Mouse (Mus musculus) midbrain, embryonic 13.5 days (tissue): Measurements from ENCODE around the gene Agpat3. TPM values are rescaled to one million over a fixed set of nuclear protein-coding genes. Genes with fewer than 3 reads are reported as not detected.
"Not testable (repeated sequence)": the region's sequence is repeated elsewhere in the genome, so short reads cannot be mapped to it uniquely, and the experiment has no call there.

Source experiments
- ATAC-seq: fragments of 200-750 bp; cut with Nextera tagmentation; 2 replicates; pipeline ENCODE4 v1.8.0; 2017; ENCODE audit warnings: mild to moderate bottlenecking, moderate TSS enrichment, moderate library complexity
- H3K27ac ChIP-seq: fragments of 300-500 bp; sonication (generic); 2 replicates; pipeline ENCODE4 v1.5.1; 2015; ENCODE audit warnings: inconsistent platforms, mild to moderate bottlenecking, moderate library complexity
- H3K27me3 ChIP-seq: fragments of 300-500 bp; sonication (generic); 2 replicates; pipeline ENCODE4 v1.6.1; 2015; ENCODE audit warnings: mild to moderate bottlenecking, inconsistent platforms
- H3K36me3 ChIP-seq: fragments of 300-500 bp; sonication (generic); 2 replicates; pipeline ENCODE4 v1.6.1; 2015; ENCODE audit warnings: mild to moderate bottlenecking, inconsistent platforms
- H3K4me1 ChIP-seq: fragments of 300-500 bp; sonication (generic); replicated peaks from 2 replicates; pipeline ENCODE4 v1.6.1; 2015; ENCODE audit warnings: inconsistent platforms
- H3K4me2 ChIP-seq: fragments of 300-500 bp; sonication (generic); replicated peaks from 2 replicates; pipeline ENCODE4 v1.6.1; 2015; ENCODE audit warnings: moderate library complexity, mild to moderate bottlenecking, inconsistent platforms
- H3K4me3 ChIP-seq: fragments of 300-500 bp; sonication (generic); replicated peaks from 2 replicates; pipeline ENCODE4 v1.5.1; 2015; ENCODE audit warnings: mild to moderate bottlenecking, inconsistent platforms
- H3K9ac ChIP-seq: fragments of 300-500 bp; sonication (generic); replicated peaks from 2 replicates; pipeline ENCODE4 v1.6.1; 2015; ENCODE audit warnings: mild to moderate bottlenecking, inconsistent platforms
- H3K9me3 ChIP-seq: fragments of 300-500 bp; sonication (generic); 2 replicates; pipeline ENCODE4 v1.6.1; 2016; ENCODE audit warnings: mild to moderate bottlenecking, inconsistent platforms
- WGBS: fragments of 180-500 bp; shearing (Covaris S2); methylation state at CpG from one replicate; pipeline ENCODE4 v1.1.7; 2015; 5-methylcytosine and 5-hydroxymethylcytosine counted together
- polyA plus RNA-seq: library from polyadenylated mRNA; unstranded; fragments of >200 nt; fragmentation: Nextera tagmentation; extraction: Ambion mirVana; gene quantifications from 2 replicates; pipeline ENCODE4 v1.2.1, GENCODE M21; 2015

The Agpat3 gene
- polyA plus RNA-seq, 1 experiment from 2014 or later = 50.9 TPM

DNA sequence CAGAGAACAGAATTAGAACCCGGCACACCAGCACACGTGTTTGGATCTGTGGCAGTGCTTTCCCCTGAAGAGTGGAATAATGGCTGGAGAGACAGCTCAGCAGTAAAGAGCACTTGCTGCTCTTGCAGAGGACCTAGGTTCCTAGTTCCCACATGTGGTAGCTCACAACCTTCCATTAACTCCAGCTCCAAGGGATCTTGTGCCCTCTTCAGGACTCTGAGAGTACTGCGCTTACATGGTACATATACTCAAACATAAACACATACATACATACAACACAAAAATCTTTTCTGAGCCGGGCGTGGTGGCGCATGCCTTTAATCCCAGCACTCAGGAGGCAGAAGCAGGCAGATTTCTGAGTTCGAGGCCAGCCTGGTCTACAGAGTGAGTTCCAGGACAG lies 26.2 kb upstream of the Agpat3 start:
- H3K27ac ChIP-seq = no peak overlapping the region
- no peak for ATAC-seq
- no peaks in the 10 kb centered on the region for H3K4me1 ChIP-seq
- no peak overlapping the region for H3K4me3 ChIP-seq
- no peaks in the 10 kb centered on the region for H3K27me3 ChIP-seq
- H3K36me3 ChIP-seq = no peaks in the 10 kb centered on the region
- no peak overlapping the region for H3K4me2 ChIP-seq
- no peak overlapping the region for H3K9ac ChIP-seq
- peaks cover 6% of the 10 kb centered on the region; the same call in 1 of the 2 replicates for H3K9me3 ChIP-seq
- whole genome bisulfite sequencing = 94% methylated on average over 7 of the region's 7 CpGs

DNA sequence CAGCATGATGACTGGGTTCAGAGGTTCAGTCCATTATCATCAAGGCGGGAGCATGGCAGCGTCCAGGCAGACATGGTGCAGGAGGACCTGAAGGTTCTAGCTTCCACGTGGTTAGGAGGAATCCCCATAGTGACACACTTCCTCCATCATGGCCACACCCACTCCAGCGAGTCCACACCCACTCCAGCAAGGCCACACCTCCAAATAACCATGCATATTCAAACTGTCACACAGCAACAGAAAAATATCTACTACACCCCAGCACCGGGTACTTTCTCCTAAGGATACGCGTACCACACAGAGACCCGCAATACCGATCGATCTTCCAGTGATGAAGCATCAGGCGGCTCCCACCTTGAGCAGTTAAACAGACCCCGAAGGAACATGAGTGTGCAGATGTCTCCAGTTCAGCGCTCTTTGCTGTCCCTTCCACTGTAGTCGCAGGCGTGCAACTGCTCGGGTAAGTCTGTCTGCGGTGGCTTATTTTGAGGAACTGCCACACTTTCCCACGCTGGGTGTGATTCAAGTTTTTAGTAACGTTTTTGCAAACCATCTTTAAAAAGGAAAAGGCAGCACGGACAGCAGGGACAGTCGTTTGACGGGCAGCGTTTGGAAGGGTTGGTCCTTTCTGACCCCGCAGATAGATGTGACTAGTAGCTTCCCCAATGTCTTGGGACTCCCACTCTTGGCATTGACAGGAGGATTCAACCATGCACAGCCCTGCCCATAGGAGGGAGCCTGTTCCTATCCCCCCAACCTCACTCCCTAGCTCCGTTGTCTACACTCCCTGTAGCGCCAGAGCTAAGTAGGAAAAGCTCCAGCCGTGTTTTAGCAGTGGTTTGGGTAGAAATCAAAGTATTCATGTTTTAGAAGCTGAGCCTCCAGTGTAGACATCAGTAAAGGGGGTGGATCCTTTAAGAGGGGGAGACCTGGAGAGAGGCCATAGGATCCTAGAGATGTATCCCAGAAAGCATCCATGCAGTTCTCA lies 20.7 kb upstream of the Agpat3 start:
- no peaks in the 10 kb centered on the region for H3K36me3 ChIP-seq
- no peak overlapping the region for H3K27ac ChIP-seq
- H3K4me1 ChIP-seq = 0 out of 2 replicates have a peak, but pooled peaks cover 3% of the 10 kb centered on the region
- no peak for ATAC-seq
- H3K27me3 ChIP-seq = no peaks in the 10 kb centered on the region
- no peak overlapping the region for H3K9ac ChIP-seq
- H3K9me3 ChIP-seq = no peaks in the 10 kb centered on the region
- WGBS = 67% methylated on average over 27 of the region's 27 CpGs
- no peak overlapping the region for H3K4me2 ChIP-seq
- no peak overlapping the region for H3K4me3 ChIP-seq

DNA sequence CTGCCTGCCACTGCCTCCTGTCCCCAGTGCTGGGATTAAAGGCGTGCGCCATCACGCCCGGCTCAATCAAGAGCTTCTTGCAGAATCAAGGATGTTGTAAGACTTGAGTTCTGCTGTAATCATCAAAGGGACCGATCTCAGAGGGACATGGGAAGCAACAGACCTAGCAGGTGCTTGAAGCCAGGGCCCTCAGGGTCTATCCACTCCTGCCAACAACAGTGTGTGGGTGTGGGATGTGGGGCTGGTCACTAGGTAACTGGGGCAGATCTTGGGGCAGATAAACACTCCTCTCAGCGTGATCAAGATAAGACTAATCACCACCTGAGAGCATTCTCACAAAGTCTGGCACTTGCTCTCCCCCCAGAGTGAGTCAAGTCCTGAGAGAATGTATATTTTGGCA lies 19.5 kb upstream of the Agpat3 start:
- Histone ChIP-seq H3K27ac (no peak overlapping the region), H3K27me3 (no peaks in the 10 kb centered on the region), H3K9ac (no peak overlapping the region), H3K4me2 (no peak overlapping the region), H3K9me3 (no peaks in the 10 kb centered on the region), H3K36me3 (no peaks in the 10 kb centered on the region), H3K4me3 (no peak overlapping the region), H3K4me1 (0 out of 2 replicates have a peak, but pooled peaks cover 4% of the 10 kb centered on the region)
- 88% methylated on average over 6 of the region's 6 CpGs for WGBS
- no peak for ATAC-seq

DNA sequence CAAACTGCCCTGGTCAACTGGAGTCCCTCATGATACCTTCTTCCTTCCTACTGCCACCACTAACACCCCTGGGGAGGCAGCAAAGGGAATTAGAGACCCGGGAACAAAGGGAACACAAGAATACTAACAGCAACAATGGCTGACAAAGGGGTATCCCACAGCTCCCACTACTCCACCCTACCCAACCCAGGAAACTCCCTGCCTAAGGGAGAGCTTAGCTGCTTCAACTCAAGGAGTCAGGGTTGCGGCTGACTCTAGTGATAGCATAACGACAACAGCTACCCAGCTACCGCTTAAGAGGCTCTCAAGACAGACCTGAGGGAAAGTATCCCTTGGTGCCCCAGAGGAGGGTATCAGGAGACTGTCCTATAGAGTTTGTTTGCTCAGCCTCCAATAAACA lies 15.3 kb upstream of the Agpat3 start:
- Histone ChIP-seq H3K9me3 (no peaks in the 10 kb centered on the region), H3K4me2 (no peak overlapping the region), H3K27me3 (no peaks in the 10 kb centered on the region), H3K4me3 (no peak overlapping the region), H3K4me1 (0 out of 2 replicates have a peak, but pooled peaks cover 4% of the 10 kb centered on the region), H3K36me3 (no peaks in the 10 kb centered on the region), H3K27ac (no peak overlapping the region), H3K9ac (no peak overlapping the region)
- WGBS = 36% methylated on average over 4 of the region's 4 CpGs
- ATAC-seq = no peak

DNA sequence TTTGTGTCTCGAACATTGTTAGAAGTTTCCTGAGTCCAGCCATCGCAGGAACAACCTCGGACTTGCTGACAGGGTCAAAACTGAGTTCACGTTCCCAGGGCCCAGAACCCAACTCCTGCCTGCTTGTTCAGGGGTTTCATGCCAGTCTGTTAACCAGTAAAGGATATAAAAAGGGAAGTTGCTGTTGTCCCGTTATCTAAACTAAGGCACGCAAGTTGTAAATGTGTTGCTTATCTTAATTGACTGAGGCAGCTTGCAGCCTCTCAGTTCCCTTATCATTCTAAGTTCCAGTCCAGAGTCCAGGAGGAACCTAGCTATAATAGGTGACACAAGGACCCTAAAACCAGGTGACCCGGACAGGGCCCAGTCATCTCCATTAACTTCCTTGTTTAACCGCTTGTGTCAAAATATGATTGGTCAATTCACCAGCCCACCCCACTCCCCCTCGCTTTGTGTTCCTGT lies 14.6 kb upstream of the Agpat3 start:
- Histone ChIP-seq H3K4me1 (0 out of 2 replicates have a peak, but pooled peaks cover 4% of the 10 kb centered on the region), H3K4me3 (no peak overlapping the region), H3K4me2 (no peak overlapping the region), H3K27ac (no peak overlapping the region), H3K27me3 (no peaks in the 10 kb centered on the region), H3K36me3 (no peaks in the 10 kb centered on the region), H3K9me3 (no peaks in the 10 kb centered on the region), H3K9ac (no peak overlapping the region)
- no peak for ATAC-seq
- WGBS = 83% methylated on average over 9 of the region's 9 CpGs

DNA sequence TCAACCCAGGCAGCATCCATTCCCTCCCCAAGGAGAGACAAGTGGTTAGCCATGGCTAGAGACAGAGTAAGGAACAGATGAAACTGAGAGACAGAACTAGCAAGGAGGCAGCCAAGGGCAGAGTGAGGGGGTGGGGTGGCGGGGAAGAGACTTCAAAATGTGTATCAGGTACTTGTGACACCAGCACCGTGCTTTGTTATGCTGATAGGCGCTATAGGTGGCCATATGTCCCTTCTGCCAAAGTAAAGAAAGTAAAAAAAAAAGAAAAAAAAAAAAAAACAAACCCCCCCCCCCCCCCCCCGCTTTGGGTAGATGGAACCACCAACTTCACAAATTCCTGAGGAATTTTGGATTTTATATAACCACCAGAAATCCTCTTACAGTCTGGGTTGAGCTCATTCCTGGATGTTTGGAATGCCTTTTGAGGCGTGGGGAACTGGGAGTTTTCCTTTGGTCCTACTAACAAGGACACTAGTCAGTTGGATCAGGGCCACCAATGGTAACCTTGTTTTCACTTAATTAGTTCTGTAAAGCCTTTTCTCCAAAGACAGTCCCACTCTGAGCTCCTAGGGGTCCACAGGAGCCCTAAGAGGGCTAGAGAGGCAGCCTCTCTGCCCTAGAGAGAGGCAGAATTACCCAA lies 14.0 kb upstream of the Agpat3 start:
- H3K9ac ChIP-seq = no peak overlapping the region
- 0 out of 2 replicates have a peak, but pooled peaks cover 4% of the 10 kb centered on the region for H3K4me1 ChIP-seq
- H3K27me3 ChIP-seq = no peaks in the 10 kb centered on the region
- ATAC-seq = no peak
- 41% methylated on average over 4 of the region's 5 CpGs for WGBS
- H3K9me3 ChIP-seq = no peaks in the 10 kb centered on the region
- H3K4me3 ChIP-seq = no peak overlapping the region
- no peak overlapping the region for H3K27ac ChIP-seq
- no peaks in the 10 kb centered on the region for H3K36me3 ChIP-seq
- no peak overlapping the region for H3K4me2 ChIP-seq

DNA sequence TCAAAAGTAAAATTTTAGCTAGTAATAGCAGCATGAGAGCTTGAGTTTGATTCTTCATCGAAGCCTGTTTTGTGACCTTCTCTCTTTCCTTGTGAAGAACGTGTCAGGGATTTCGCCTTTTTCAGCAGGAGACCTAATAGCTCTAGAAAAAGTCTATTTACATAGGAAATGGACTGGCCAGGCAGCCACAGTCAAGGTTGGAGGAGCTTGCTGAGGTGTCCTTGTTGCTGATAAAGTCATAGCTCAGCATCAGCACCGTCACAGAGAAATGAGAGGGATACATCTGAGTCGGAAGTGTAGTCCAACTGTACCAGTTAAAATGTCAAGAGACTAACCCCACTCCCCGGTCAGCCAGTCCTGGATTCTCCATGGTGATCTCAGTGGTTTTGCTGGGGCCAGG lies 13.3 kb upstream of the Agpat3 start:
- H3K4me3 ChIP-seq = no peak overlapping the region
- no peaks in the 10 kb centered on the region for H3K36me3 ChIP-seq
- H3K4me1 ChIP-seq = 0 out of 2 replicates have a peak, but pooled peaks cover 4% of the 10 kb centered on the region
- H3K9me3 ChIP-seq = no peaks in the 10 kb centered on the region
- H3K27ac ChIP-seq = no peak overlapping the region
- no peak overlapping the region for H3K4me2 ChIP-seq
- H3K9ac ChIP-seq = no peak overlapping the region
- WGBS = 82% methylated on average over 6 of the region's 6 CpGs
- no peak for ATAC-seq
- no peaks in the 10 kb centered on the region for H3K27me3 ChIP-seq

DNA sequence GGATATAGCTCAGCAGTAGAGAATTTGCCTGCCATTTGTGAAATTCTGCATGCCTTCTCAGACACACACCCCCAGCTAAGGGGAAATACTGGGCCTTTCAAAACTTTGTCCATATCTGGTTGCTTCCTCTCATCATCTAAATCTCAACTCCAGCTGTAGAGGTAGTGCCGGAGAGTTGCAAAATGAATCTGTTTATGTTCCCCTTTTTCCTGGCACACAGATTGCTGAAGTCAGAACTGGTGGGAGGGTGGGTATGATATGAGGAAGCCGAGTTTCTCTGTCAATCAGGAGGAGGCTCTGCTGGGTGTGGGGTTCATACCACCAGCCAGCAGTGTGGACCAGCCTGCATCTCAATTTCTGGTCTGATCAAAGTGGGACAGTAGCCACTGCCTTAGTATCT lies 11.8 kb upstream of the Agpat3 start:
- Histone ChIP-seq H3K36me3 (no peaks in the 10 kb centered on the region), H3K9ac (no peak overlapping the region), H3K27ac (no peak overlapping the region), H3K4me3 (no peak overlapping the region), H3K4me1 (0 out of 2 replicates have a peak, but pooled peaks cover 4% of the 10 kb centered on the region), H3K4me2 (no peak overlapping the region), H3K27me3 (no peaks in the 10 kb centered on the region), H3K9me3 (no peaks in the 10 kb centered on the region)
- no peak for ATAC-seq
- WGBS = 79% methylated on average over 2 of the region's 2 CpGs

DNA sequence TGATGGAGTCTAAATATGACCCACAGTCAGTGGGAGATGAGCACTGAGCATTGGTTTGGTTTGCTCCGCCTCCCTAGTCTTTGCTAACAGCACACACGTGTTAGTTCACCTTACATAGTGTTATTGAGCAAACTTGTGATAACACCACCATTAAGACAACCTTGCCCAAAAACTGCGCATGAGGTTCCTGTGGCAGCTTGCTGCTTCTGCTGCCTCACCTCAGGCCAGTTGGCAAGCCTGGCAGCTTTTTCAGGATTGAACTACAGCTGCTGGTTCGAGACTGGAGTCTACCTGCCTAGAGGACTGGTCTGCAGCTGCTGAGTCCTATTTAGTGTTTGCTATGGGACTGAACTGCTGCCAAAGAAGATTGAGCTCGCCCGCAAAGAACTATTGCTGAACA lies 11.1 kb upstream of the Agpat3 start:
- WGBS = 94% methylated on average over 6 of the region's 6 CpGs
- no peak overlapping the region for H3K4me2 ChIP-seq
- 0 out of 2 replicates have a peak, but pooled peaks cover 4% of the 10 kb centered on the region for H3K4me1 ChIP-seq
- H3K4me3 ChIP-seq = no peak overlapping the region
- no peaks in the 10 kb centered on the region for H3K27me3 ChIP-seq
- H3K9ac ChIP-seq = no peak overlapping the region
- H3K9me3 ChIP-seq = no peaks in the 10 kb centered on the region
- H3K36me3 ChIP-seq = no peaks in the 10 kb centered on the region
- no peak overlapping the region for H3K27ac ChIP-seq
- no peak for ATAC-seq

DNA sequence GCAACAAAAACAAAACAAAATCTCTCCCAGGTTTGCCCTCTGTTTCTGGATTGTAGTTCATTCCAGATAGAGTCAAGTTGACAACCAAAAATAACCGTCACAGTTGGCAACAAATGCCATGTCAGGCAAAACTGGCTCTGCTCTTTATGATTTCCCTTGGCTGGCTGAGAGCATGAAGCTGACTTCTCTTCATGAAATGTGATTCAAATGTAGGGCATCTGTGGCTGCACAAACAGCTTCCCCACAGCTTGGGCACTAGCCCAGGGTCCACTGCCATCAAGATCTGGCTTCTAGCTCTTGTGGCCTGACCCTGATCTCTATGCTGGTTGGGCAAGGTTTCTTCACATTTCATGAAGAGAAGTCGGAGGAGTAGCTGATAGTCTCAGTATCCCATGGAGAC lies 9.7 kb upstream of the Agpat3 start:
- no peak for ATAC-seq
- WGBS = 79% methylated on average over 2 of the region's 2 CpGs
- no peaks in the 10 kb centered on the region for H3K9me3 ChIP-seq
- no peaks in the 10 kb centered on the region for H3K27me3 ChIP-seq
- H3K9ac ChIP-seq = no peak overlapping the region
- no peak overlapping the region for H3K4me3 ChIP-seq
- H3K4me1 ChIP-seq = no peaks in the 10 kb centered on the region
- H3K27ac ChIP-seq = no peak overlapping the region
- no peak overlapping the region for H3K4me2 ChIP-seq
- H3K36me3 ChIP-seq = no peaks in the 10 kb centered on the region

DNA sequence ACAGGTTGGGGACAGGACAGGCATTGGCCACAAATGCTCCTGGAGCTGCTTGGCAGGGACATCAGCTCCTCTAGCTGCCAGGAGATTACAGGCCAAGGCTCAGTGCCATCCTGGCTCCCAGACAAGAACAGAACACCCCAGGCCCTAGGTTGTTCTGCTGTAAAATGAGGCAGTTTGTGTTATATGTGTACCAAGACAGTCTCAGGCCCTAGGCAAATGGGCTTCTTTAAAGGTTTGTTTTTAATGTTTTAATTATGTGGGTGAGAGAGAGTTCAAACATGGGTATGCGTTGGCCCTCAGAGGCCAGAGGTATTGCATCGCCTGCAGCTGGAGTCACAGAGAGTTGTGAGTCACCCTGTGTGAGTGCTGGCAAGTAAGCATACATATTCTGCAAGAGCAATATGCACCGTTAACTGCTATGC lies 8.0 kb upstream of the Agpat3 start:
- 80% methylated on average over 3 of the region's 3 CpGs for WGBS

DNA sequence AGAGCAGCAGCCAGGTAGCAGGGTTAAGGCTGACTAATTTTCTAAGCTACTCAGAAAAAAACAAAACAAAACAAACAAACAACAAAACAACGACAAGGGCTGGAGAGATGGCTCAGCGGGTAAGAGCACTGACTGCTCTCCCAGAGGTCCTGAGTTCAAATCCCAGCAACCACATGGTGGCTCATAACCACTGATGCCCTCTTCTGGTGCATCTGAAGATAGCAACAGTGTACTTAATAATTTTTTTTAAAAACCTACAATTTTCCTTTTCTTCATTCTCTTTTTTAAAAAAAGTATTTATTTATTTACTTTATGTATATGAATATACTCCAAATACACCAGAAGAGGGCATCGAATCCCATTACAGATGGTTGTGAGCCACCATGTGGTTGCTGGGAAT lies 6.7 kb upstream of the Agpat3 start:
- 93% methylated on average over 3 of the region's 3 CpGs for WGBS
- not testable (repeated sequence) for ATAC-seq

More for the DNA sequence above, 8.0 kb upstream of the Agpat3 start:
- no peaks in the 10 kb centered on the region for H3K4me1 ChIP-seq
- H3K9me3 ChIP-seq = no peaks in the 10 kb centered on the region
- no peaks in the 10 kb centered on the region for H3K36me3 ChIP-seq
- no peak overlapping the region for H3K4me3 ChIP-seq
- no peak for ATAC-seq
- H3K4me2 ChIP-seq = no peak overlapping the region
- no peak overlapping the region for H3K9ac ChIP-seq
- H3K27ac ChIP-seq = no peak overlapping the region
- no peaks in the 10 kb centered on the region for H3K27me3 ChIP-seq

More for the DNA sequence above, 6.7 kb upstream of the Agpat3 start:
- not testable (repeated sequence) for H3K4me3 ChIP-seq, H3K9me3 ChIP-seq, H3K4me1 ChIP-seq, H3K27ac ChIP-seq, H3K4me2 ChIP-seq, H3K9ac ChIP-seq, H3K36me3 ChIP-seq, H3K27me3 ChIP-seq
